Mouse (Mus musculus): ENCODE data around the gene Krt88. TPM values are rescaled to one million over a fixed set of nuclear protein-coding genes. Genes with fewer than 3 reads are reported as not detected.

The Krt88 gene
- not detected for total RNA-seq (2021)
- long read RNA-seq, experiment 1, result 0 reads
- long read RNA-seq, experiment 2, result 0 reads

DNA sequence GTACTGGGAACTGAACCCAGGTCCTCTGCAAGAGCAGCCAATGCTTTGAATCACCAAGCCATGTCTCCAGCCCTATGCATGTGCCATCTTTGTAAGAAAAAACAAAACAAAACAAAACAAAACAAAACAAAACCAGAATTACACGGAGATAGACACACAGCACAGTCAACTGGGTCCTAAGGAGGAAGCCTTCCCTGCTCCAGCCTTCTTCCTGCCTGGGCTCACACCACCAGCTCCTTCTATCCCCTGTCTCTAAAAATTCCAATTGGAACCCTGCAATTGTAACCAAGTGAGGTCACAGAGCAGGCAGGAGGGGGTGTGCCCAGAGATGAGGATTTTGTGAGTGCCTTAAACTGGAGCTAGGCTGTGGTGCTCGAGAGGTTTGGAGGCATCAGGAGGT, at the start of gene Krt88:
Gene Krt88 (plus strand): TSS at position 301 of the 400 bp plus-strand sequence.
- intact Hi-C loops (cut with DNase I), result no loop called here

DNA sequence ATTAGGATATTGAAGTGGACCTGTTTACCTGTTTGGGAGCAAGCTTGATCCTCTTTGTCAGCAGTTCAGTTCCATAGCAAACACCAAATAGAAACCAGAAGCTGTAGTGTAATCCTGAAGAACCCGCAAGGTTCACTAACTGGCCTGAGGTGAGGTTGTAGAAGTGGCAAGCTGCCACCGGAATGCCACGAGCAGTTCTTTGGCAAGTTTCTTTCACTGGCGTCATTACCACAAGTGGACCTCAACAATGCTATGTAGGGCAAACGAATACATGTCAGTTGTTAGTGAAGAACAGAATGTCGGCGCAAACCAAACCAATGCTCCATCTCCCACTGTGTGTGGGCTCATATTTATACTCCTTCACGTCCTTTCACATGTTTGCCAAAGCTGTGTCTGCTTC, 49.3 kb upstream of the Krt88 start:
- intact Hi-C loops (cut with DNase I), result no loop called here
- DNase-seq (ENCODE audit: low spot score in 2 of 2), result no peak

More for the DNA sequence above, at the start of gene Krt88:
- DNase-seq (ENCODE audit: low spot score in 2 of 2), result no peak

DNA sequence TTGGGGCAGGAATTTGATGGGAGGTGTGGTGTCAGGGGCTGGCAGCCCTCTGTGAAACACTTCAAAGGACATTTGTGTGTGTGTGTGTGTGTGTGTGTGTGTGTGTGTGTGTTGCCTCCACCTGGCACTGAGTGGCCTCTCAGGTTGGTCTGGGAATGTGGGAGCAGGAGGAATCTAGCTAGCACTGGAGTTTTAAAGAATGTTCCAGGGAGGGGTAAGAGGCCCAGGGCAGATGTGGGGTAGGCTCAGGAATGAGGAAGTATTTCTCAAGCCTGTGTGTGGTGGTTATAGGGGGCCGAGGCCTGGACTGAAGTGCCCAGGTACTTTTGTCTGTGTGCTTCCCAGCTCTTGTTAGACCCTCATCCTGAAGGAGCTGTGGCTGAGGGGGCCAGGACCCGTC, 36.8 kb upstream of the Krt88 start, which contains the start of gene Krt7:
Gene Krt7 (plus strand): TSS at position 269 of the 400 bp plus-strand sequence.
- DNase-seq (ENCODE audit: low spot score in 2 of 2), result no peak
- intact Hi-C loops (cut with DNase I), result no loop called here

DNA sequence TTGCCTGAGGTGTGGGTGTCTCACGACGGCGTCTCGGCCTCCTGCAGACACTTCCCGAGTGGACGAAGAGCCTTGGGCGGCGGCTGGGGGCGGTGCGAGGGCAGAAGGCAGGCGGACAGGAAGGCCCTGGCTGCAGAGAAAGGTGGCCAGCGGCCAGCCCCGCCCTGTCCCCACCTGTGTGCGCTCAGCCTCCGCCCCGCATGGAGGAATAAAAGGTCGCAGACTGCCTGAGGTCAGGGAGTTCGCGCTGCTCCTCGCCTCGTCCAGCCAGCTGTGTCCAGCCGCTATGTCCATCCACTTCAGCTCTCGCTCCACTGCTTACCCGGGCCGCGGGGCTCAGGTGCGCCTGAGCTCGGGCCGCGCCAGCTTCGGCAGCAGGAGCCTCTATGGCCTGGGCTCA, 35.4 kb upstream of the Krt88 start:
- intact Hi-C loops (cut with DNase I), result no loop called here
- no peak for DNase-seq (ENCODE audit: low spot score in 2 of 2)

DNA sequence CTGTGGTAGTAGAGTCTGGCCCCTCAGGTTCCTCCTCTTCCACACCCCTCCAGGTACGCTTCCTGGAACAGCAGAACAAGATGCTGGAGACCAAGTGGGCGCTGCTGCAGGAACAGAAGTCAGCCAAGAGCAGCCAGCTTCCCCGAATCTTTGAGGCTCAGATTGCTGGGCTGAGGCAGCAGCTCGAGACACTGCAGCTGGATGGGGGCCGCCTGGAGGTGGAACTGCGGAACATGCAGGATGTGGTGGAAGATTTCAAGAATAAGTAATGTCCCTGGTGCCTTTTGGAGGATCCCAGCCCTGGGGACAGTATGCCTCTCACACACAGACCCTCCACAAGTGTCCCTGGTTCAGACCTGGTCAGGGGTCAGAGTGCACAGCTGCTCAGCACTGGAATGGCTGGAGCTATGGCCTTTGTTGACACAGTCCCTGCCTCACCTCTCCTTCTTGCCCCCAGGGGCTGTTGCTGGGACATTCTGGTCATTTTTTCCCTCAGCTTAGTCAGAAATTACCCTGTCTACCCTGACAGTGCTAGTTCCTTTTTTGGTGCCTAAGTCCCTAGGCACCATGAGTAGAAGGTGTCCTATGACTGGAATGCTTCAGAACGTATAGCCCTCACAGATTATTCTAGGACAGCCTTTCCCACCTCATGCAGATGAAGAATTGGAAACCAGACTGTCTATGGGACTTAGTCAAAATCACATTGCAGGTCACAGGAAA, 33.5 kb upstream of the Krt88 start:
- intact Hi-C loops (cut with DNase I), result no loop called here
- DNase-seq (ENCODE audit: low spot score in 2 of 2), result no peak

DNA sequence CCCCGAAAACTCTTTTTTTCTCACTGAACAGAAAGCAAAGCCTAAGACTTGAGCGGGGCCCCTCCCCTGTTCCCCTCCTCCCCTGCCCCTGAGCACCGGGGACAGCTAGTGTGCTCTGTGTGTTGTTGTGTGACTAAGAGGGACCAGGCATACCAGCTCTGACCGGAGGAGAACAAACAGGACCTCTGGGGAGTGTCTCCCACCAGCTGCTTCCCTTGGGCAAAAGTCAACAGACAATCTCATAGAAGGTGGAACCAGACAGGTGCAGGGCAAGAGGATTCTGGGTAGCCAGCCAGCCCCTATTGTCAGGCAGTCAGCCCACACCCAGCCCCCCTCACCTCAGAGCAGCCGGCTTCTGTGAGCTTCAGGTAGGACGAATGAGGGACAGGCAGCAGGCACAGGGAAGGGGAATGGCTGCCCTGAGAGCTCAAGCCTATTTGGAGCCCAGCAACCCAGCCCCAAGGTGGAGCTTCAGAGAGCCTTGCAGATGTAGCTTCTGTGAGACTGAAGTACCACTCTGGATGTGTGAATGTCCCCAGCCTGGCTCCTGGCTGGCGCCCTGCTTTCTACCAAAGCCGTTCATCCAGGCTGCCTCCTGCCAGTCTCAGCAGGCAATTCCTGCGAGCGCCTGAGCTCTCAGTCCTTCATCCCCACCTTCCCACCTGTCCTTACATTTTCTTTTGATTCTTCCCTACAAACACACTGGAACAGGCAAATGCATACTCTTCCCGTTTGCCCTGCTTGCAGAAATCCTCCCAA, 32.6 kb upstream of the Krt88 start:
- intact Hi-C loops (cut with DNase I), result no loop called here
- no peak for DNase-seq (ENCODE audit: low spot score in 2 of 2)

DNA sequence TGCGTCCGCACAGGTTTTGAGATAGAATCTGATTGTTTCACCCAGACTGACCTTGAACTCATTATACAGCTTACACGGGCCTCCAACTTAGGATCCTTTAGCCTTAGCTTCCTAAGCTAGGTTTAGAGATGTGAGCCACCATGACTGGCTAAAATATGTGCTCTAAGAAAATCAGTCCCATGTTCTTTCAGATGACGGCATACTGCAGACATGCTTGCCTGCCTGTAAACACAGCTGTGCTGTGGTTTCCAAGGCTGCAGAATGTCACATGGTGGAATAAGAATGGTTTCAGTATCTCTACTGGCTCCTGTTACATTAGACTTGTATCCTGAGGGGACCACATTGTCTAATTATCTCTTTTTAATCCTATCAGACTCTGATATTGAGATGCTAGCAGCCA, 28.6 kb upstream of the Krt88 start:
- intact Hi-C loops (cut with DNase I), result no loop called here
- DNase-seq (ENCODE audit: low spot score in 2 of 2), result peak; percentile 25 to 72

DNA sequence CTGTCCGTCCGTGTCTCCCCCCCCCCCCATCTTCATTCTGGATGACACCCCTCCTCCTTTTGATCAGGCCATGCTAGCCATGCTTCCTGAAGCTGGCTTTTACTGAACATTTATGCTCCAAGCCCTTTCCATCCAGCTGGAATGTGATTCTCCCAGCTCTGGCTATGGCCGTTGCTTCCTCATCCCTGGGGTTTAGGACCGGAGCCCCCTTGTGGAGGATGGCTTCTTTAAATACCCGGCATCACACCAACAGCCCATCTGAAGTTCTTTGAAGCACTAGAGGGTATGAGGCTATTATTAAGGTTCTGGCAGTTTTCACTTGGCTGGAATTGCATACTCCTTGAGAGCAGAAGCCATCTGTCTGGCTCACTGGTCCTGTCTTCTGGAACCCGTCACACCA, 26.6 kb upstream of the Krt88 start:
- intact Hi-C loops (cut with DNase I), result no loop called here
- DNase-seq (ENCODE audit: low spot score in 2 of 2), result peak; percentile 23 to 30

DNA sequence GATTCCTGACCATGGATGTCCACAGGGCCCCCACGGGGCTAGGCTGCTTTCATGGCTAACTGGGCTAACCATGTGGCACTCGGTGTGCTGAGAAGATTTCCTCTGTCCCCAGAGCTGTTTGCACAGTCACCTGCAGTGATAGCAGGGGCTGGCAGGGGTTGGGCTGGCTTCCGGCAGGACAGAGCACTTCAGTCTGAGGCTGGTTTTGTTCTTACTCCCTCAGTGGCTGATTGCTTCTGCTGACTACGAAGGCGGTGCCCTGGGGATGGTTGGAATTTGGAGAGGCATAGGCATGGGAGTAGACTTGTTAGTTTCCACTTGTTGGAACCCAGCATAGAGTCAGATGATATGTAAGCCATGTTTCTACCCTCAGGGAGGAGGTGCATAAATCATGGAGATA, 22.6 kb upstream of the Krt88 start:
- intact Hi-C loops (cut with DNase I), result no loop called here
- no peak for DNase-seq (ENCODE audit: low spot score in 2 of 2)

DNA sequence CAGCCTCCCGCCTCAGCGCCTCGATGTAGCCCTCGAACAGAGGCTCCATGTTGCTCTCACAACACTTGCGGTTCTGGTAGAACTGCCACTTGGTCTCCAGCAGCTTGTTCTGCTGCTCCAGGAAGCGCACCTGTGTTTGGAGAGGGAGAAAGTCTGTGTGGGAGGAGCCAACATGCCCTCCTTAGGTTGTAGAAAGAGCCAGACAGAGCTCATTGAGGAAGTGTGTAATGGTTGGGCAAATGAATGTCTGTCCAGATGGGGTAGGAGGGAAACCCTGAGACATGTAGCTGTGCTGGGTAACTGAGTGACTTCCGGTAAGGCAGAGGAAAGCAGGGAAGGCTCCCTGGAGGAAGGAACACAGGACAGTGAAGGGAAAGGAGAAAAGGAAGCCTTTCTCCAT, 10.9 kb upstream of the Krt88 start:
- intact Hi-C loops (cut with DNase I), result no loop called here
- no peak for DNase-seq (ENCODE audit: low spot score in 2 of 2)

DNA sequence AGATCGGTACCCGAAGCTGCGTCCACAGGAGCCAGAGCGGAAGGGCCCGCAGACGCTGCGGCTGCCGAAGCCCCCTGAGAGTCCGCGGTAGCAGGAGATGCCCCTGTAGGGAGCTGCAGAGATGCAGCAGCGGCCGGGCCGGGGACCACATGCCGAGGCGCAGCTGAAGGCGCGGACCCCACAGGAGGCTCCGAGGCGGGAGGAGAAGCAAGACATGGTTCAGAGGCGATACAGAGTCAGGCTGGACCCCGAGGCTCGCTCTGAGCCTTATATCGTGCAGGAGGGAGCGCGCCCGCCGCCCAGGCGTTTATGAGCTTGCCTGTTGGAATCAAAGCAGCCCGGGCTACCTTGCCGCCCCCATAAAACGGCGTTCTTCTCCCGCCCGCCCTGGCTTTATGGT, 9.0 kb upstream of the Krt88 start, which contains the start of gene Krt87:
Gene Krt87 (minus strand): TSS at position 250 of the 400 bp plus-strand sequence.
- intact Hi-C loops (cut with DNase I), result no loop called here

DNA sequence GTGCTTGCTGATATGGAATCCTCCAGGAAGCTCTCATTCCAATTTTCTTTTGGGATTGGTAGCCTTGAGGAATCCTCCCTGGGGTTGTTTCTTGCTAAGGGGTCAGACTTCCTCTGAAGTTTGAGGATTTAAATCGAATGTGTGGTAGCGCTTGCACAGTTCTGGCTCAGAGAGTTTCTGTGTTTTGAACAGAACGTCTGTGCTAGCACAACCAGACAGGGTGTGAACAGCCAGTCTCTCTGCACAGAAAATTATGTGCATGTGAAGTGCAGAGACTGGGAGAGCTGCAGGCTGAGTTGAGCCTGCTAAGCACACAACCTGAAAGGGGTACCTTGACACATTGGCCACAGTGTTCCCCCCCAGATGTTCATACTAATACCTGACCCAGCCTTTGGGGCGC, 6.7 kb upstream of the Krt88 start:
- intact Hi-C loops (cut with DNase I), result no loop called here
- DNase-seq (ENCODE audit: low spot score in 2 of 2), result peak in 1 of 2 experiments; percentile 28

More for the DNA sequence above, 9.0 kb upstream of the Krt88 start, which contains the start of gene Krt87:
- no peak for DNase-seq (ENCODE audit: low spot score in 2 of 2)

DNA sequence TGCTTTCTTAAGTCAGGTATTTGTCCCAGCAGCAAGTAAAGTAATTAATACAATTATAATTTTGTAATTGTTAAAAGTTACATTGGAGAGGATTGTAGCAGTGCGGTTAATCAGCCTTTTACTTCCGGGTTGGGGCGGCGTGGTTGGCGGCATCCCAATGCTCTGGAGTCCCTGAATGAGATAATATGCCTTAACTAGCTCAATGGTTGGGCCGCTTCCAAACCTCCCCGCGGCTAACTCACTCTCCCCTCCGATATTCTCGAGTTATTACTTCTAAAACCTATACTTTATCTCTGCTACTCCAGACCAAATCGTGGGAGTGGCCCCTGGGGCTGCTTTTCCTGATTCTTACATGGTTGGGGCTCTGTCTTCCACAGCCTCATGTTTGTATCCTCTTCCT, 972 bp upstream of the Krt88 start:
- intact Hi-C loops (cut with DNase I), result no loop called here
- no peak for DNase-seq (ENCODE audit: low spot score in 2 of 2)

DNA sequence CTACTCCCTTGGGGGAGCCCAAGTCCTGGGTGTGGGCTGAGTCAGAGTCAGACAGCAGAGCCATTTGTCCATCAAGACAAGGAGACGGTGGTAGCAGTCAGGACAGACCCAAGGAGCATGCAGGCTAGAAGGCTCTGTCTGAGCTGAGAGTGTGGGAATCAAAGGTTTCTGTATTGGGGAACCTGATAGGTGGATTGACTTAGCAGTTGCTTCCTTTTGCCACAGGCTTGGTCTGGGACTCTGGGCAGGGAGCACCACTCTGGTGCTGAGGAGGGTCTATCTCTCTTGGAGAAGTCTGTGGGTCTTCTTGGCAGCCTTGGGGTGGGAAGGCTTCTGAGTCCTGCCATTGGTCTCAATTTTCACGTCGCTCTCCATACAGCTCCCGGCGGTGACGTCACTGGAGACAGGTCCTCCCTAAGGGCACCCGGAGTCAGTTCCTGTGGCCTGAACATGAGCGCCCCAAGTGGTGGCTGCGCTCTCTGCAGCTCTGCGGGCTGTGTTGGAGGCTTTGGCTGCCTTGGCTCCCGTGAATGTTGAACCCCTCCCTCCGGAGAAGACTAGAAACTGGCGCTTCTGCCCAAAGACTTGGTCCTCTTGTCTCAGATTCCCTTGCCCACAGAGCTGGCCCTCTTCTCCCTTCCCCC, 5.7 kb downstream of the Krt88 start:
- DNase-seq (ENCODE audit: low spot score in 2 of 2), result peak; percentile 77 to 81
- intact Hi-C loops (cut with DNase I), result no loop called here

DNA sequence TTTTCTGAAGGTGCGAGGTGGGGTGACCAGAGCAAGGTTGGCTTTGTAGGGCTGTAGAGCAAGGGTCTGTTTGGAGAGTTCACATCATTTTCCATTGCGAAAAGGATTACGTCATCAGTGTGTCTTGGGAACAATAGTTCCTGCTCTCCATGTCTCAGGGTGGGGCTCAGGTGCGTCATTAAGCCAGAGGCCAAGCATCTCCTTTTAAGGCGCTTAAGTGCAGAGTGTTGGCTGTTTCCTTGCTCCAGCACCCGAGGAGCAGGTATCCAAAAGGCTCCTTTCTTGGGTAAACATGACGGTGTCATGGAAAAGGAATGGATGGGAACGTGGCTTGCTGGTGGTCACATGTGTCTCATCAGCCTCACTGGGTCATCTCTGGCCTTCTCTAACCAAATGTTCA, 7.2 kb downstream of the Krt88 start:
- intact Hi-C loops (cut with DNase I), result no loop called here
- no peak for DNase-seq (ENCODE audit: low spot score in 2 of 2)

DNA sequence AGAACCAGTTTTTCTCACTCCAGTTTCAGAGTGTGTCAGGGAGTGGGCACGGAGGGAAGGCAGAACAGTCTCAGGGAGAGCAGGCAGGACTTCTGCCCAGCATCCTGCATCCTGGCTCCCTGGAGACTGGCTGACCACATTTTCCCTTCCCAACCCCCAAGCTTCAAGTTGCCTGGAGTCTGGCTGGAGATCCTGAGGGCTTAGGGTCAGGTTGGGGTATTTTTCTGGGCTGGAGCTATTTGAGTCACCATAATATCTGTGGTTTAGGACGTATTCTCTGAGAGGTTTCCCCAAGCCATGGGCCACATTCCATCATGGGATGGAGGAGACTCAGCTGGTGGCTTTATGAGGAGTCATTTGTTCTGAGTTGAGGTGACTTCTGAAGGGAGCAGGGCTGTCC, 7.7 kb downstream of the Krt88 start:
- intact Hi-C loops (cut with DNase I), result no loop called here
- no peak for DNase-seq (ENCODE audit: low spot score in 2 of 2)

DNA sequence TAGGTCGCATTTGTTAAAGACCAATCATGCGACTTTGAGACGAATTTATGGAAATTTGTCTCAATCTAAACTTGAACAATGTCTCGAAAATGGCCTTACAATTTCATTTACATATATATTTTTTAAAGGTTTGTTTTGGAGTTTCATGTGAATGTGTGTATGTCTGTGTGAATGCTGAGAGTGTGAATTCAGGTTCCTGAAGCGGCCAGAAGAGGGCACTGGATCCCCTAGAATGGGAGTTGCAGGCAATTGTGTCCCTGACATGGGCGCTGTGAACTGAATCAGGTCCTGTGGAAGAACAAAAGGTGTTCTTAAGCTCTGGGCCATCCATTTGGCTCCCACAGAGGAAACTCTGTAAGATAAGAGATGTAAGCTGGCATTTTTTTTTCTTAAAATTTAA, 8.3 kb downstream of the Krt88 start:
- no peak for DNase-seq (ENCODE audit: low spot score in 2 of 2)
- intact Hi-C loops (cut with DNase I), result no loop called here

DNA sequence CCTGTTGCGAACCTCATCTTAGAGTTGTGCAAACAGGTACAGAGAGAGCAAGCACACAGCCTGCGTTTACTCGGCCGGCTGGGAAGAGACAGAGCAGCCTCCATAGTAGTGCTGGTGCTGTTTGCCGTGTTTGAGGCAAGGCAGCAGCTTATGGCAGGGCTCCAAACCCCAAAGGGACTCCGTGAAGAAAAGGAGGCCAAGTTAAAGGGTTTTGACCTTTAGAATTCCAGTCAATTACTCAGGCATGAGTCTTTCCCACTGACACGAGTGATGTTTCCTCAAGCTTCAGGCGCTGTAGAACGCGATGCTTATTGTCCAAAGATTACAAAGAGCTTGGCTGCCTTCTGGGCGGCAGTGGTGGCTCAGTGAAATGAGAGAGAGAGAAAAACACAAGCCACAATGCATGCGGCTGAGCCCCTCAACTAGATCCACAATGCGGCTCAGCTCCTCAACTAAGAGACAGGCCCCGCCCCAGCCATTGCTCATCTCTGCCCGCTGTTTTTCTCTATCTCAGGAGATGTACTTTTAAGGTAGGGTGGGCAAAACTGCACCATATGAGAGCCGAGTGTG, 10.9 kb downstream of the Krt88 start:
- intact Hi-C loops (cut with DNase I), result no loop called here
- DNase-seq (ENCODE audit: low spot score in 2 of 2), result no peak

DNA sequence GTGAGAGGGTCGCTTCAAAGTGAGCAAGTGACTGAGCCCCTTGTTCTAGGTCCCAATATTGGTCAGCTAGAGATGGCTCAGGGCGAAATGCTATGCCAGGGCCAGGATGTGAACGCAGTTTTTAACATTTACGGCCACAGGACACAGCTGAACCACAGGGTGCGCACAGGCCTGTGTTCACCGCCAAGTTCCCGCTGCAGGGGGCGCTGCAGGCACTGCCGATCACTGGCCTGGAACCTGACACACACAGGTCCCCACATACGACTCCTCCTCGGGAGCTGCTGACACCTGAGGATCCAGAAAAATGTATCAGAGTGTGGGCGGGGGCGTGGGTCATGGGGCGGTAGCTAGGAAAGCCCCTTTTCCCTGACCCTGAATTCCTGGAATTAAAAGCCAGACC, 11.7 kb downstream of the Krt88 start:
- DNase-seq (ENCODE audit: low spot score in 2 of 2), result no peak
- intact Hi-C loops (cut with DNase I), result no loop called here

DNA sequence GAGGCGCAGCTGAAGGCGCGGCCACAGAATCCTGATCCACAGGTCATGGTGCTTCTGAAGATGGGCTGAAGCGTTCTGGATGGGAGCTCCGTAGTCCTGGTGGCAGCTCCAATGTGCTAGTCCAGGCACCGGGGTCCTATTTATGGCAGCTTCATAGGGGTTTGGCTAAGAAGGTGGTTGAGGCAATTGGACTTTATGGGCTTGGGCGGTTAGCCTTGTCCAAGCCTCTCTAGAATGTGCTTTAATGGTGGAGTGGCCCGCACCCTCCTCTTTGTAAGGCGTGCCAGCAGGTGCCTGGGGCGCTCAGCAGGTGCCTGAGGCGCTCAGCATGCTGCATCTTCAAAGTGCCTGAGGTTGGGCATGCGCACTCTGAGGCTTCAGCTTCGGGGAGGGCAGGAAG, 16.1 kb downstream of the Krt88 start, which contains the start of gene Krt81:
Gene Krt81 (minus strand): TSS at position 101 of the 400 bp plus-strand sequence.
- DNase-seq (ENCODE audit: low spot score in 2 of 2), result no peak
- intact Hi-C loops (cut with DNase I), result no loop called here

Measured in left cerebral cortex, postnatal 14 days (tissue).